ENCODE assay signal across 12 mouse cellular contexts in genomic region chr13:56117991-56118765, GRCm38 (mm10). TPM values are rescaled to one million over a fixed set of nuclear protein-coding genes. Genes with fewer than 3 reads are reported as not detected.
A peak's percentile ranks its signal among the peaks of the same experiment; 100 is the strongest.
DNase-seq lines count a peak whose midpoint lies in the region; ATAC-seq and TF ChIP-seq lines count a peak whose summit lies in the region.
"Had no signal": no experiment of that assay in that cellular context is flagged by ENCODE, and none has a peak within 500 bp of the region (broad histone marks: within the 10 kb centered on the region; RNA-seq: fewer than 3 reads in every experiment).

No protein-coding gene starts in this region.

- 21% methylated on average over 9 of the region's 9 CpGs for WGBS in heart, embryonic 14.5 days
- WGBS in stomach, embryonic 16.5 days: 57% methylated on average over 9 of the region's 9 CpGs
- 87% methylated on average over 9 of the region's 9 CpGs for WGBS in hindbrain, embryonic 10.5 days
- WGBS in forebrain, embryonic 11.5 days: 89% methylated on average over 9 of the region's 9 CpGs

- no peaks in the 10 kb centered on the region for H3K9me3 ChIP-seq in heart, embryonic 14.5 days (ENCODE audit: control insufficient read depth, low read length)
- no peaks in the 10 kb centered on the region for H3K9me3 ChIP-seq in stomach, embryonic 16.5 days (replicated peaks; ENCODE audit: control insufficient read depth, low read length)
- no peaks in the 10 kb centered on the region for H3K9me3 ChIP-seq in hindbrain, embryonic 10.5 days
- no peaks in the 10 kb centered on the region for H3K9me3 ChIP-seq in forebrain, embryonic 11.5 days (ENCODE audit: control insufficient read depth, low read length)
- H3K9me3 ChIP-seq: liver, embryonic 13.5 days had no signal

- peak overlapping the region; percentile 94 for H3K27ac ChIP-seq in gastrocnemius, adult 2 months
- H3K27ac ChIP-seq in heart, embryonic 14.5 days (replicated peaks in 1 of 2; ENCODE audit: control insufficient read depth in 1 of 2, insufficient read depth in 1 of 2, low read depth in 2 of 2, low read length in 2 of 2): peak overlapping the region; percentile 82 to 86
- H3K27ac ChIP-seq in stomach, embryonic 16.5 days (ENCODE audit: low read length): peak overlapping the region; percentile 57
- no peak overlapping the region for H3K27ac ChIP-seq in hindbrain, embryonic 10.5 days
- H3K27ac ChIP-seq in forebrain, embryonic 11.5 days (ENCODE audit: low read depth, low read length): no peak overlapping the region
- H3K27ac ChIP-seq: liver, embryonic 13.5 days had no signal

- no peaks in the 10 kb centered on the region for H3K27me3 ChIP-seq in heart, embryonic 14.5 days (ENCODE audit: control insufficient read depth, insufficient read depth, low read length)
- no peaks in the 10 kb centered on the region for H3K27me3 ChIP-seq in stomach, embryonic 16.5 days (ENCODE audit: control insufficient read depth, insufficient read depth, low read length)
- no peaks in the 10 kb centered on the region for H3K27me3 ChIP-seq in hindbrain, embryonic 10.5 days (ENCODE audit: insufficient read depth, poor library complexity, severe bottlenecking)
- H3K27me3 ChIP-seq in forebrain, embryonic 11.5 days (ENCODE audit: control insufficient read depth, insufficient read depth, low read length): no peaks in the 10 kb centered on the region
- H3K27me3 ChIP-seq: liver, embryonic 13.5 days had no signal

- TF ChIP-seq CTCF in gastrocnemius, adult 2 months (IDR thresholded peaks at IDR 0.05): no peak

- peaks cover 48 to 64% of the 10 kb centered on the region in 2 experiments for H3K4me1 ChIP-seq in heart, embryonic 14.5 days (ENCODE audit: control insufficient read depth in 2 of 2, insufficient read depth in 2 of 2, low read length in 2 of 2)
- H3K4me1 ChIP-seq in stomach, embryonic 16.5 days (ENCODE audit: control insufficient read depth, insufficient read depth, low read length): peaks cover 47% of the 10 kb centered on the region
- H3K4me1 ChIP-seq in hindbrain, embryonic 10.5 days (replicated peaks): peaks cover 29% of the 10 kb centered on the region
- H3K4me1 ChIP-seq in forebrain, embryonic 11.5 days (replicated peaks; ENCODE audit: control insufficient read depth, insufficient read depth, low read length): no peaks in the 10 kb centered on the region

- H3K4me2 ChIP-seq in heart, embryonic 14.5 days (ENCODE audit: low read length): peak overlapping the region; percentile 26
- no peak overlapping the region for H3K4me2 ChIP-seq in stomach, embryonic 16.5 days (ENCODE audit: low read depth, low read length)
- no peak overlapping the region for H3K4me2 ChIP-seq in forebrain, embryonic 11.5 days (ENCODE audit: low read depth, low read length, severe bottlenecking)
- H3K4me2 ChIP-seq: liver, embryonic 13.5 days had no signal

- intact Hi-C loops in gastrocnemius, adult 2 months (cut with DNase I): loop anchor here (2.0 kb wide), 2 partner anchors 15 to 35 kb away; no protein-coding TSS in a partner anchor

- DNase-seq in gastrocnemius, adult 2 months: peak; percentile 76
- DNase-seq in gastrocnemius, postnatal 4 days (ENCODE audit: low spot score in 2 of 2): no peak
- peak; percentile 32 for DNase-seq in lung, postnatal 10 days
- no peak for DNase-seq in lung, postnatal 14 days
- no peak for DNase-seq in hindbrain, embryonic 10.5 days (ENCODE audit: low spot score)
- DNase-seq in forebrain, embryonic 11.5 days (ENCODE audit: low spot score): no peak
- DNase-seq: kidney, postnatal 25 days; liver, embryonic 13.5 days; thymus, postnatal 14 days had no signal

- peak overlapping the region; percentile 45 for H3K4me3 ChIP-seq in gastrocnemius, adult 2 months
- no peak overlapping the region for H3K4me3 ChIP-seq in heart, embryonic 14.5 days (ENCODE audit: control insufficient read depth in 1 of 2, insufficient read depth in 1 of 2, low read depth in 1 of 2, low read length in 2 of 2)
- no peak overlapping the region for H3K4me3 ChIP-seq in stomach, embryonic 16.5 days (replicated peaks; ENCODE audit: low read length)
- H3K4me3 ChIP-seq in hindbrain, embryonic 10.5 days: no peak overlapping the region
- H3K4me3 ChIP-seq in forebrain, embryonic 11.5 days (ENCODE audit: low read depth, low read length): no peak overlapping the region
- H3K4me3 ChIP-seq: liver, embryonic 13.5 days; myocyte had no signal

- H3K36me3 ChIP-seq in heart, embryonic 14.5 days (ENCODE audit: control insufficient read depth, insufficient read depth, low read length): peaks cover 41% of the 10 kb centered on the region
- peaks cover 5% of the 10 kb centered on the region for H3K36me3 ChIP-seq in stomach, embryonic 16.5 days (ENCODE audit: control insufficient read depth, insufficient read depth, low read length)
- H3K36me3 ChIP-seq in hindbrain, embryonic 10.5 days: peaks cover 97% of the 10 kb centered on the region
- H3K36me3 ChIP-seq in forebrain, embryonic 11.5 days (ENCODE audit: control insufficient read depth, insufficient read depth, low read length): peaks cover 10% of the 10 kb centered on the region; the same call in 1 of the 2 replicates

- H3K9ac ChIP-seq in heart, embryonic 14.5 days (ENCODE audit: low read length): peak overlapping the region; percentile 30; the same call in 1 of the 2 replicates
- H3K9ac ChIP-seq in stomach, embryonic 16.5 days (ENCODE audit: low read length): peak overlapping the region; percentile 16; the same call in 1 of the 2 replicates
- no peak overlapping the region for H3K9ac ChIP-seq in forebrain, embryonic 11.5 days (ENCODE audit: low read length)
- H3K9ac ChIP-seq: liver, embryonic 13.5 days had no signal

- ATAC-seq in heart, embryonic 14.5 days (ENCODE audit: insufficient number of reproducible peaks, insufficient read depth, low FRiP score, low read depth): no peak
- ATAC-seq in stomach, embryonic 16.5 days (ENCODE audit: insufficient read depth, low FRiP score): no peak
- no peak for ATAC-seq in forebrain, embryonic 11.5 days (replicated peaks; ENCODE audit: low FRiP score)

RNA-seq across cellular contexts. Expression of gene H2afy, which starts 18.0 kb away (rescaled TPM):
- 10 to 100 TPM; 64.1 to 69.2 TPM for total RNA-seq in gastrocnemius, adult 2 months (2021)
- total RNA-seq in gastrocnemius, postnatal 4 days (2021): 10 to 100 TPM; 80.2 to 89.7 TPM
- 102 and 107 TPM in 2 replicates for polyA plus RNA-seq in heart, embryonic 14.5 days (2014; fragmentation: Nextera tagmentation; extraction: Ambion mirVana)
- 247 and 271 TPM in 2 replicates for polyA plus RNA-seq in stomach, embryonic 16.5 days (2015; fragmentation: Nextera tagmentation; extraction: Ambion mirVana)
- 494 and 510 TPM in 2 replicates for polyA plus RNA-seq in hindbrain, embryonic 10.5 days (2016; fragmentation: Nextera tagmentation; extraction: Ambion mirVana)
- 685 and 702 TPM in 2 replicates for polyA plus RNA-seq in forebrain, embryonic 11.5 days (2014; fragmentation: Nextera tagmentation; extraction: Ambion mirVana)

Comparison
In these comparisons a context has a peak if more than half of its experiments do, and no peak if none do; other contexts are left out.
1. DNase-seq: peak in gastrocnemius, adult 2 months (single experiment) and lung, postnatal 10 days (single experiment); none in gastrocnemius, postnatal 4 days (0 of 2), lung, postnatal 14 days (single experiment), hindbrain, embryonic 10.5 days (single experiment) and forebrain, embryonic 11.5 days (single experiment).
2. H3K27ac ChIP-seq: peak in gastrocnemius, adult 2 months (single experiment), heart, embryonic 14.5 days (2 of 2) and stomach, embryonic 16.5 days (single experiment); none in hindbrain, embryonic 10.5 days (single experiment) and forebrain, embryonic 11.5 days (single experiment).